Mouse (Mus musculus): Measurements from ENCODE around the gene Dio1. TPM values are rescaled to one million over a fixed set of nuclear protein-coding genes. Genes with fewer than 3 reads are reported as not detected.

The Dio1 gene
- polyA plus RNA-seq, 1 experiment from 2014 or later, result not detected

DNA sequence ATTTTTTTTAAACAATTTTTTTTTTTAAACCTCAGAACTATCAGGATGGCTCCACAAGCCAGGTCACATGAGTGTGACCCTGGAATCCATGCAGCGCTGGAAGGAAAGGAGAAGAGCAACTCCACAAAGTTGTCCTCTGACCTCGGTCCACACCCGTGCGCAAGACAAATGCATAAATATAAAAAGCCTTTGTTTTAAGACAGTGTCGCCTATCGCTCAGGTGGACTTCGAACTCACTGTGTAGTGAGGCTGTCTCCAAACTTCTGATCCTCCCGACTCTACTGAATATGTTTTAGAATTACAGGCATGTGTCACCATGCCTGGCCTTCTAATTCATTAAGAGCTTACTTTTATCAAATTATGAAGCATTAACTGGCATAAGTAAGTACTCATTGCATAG lies 21.6 kb upstream of the Dio1 start:
- H3K27me3 ChIP-seq (ENCODE audit: low read depth, poor library complexity, severe bottlenecking), result no peaks in the 10 kb centered on the region
- H3K36me3 ChIP-seq, result peaks cover 32% of the 10 kb centered on the region
- H3K4me3 ChIP-seq, result no peak overlapping the region
- H3K27ac ChIP-seq, result no peak overlapping the region
- no peaks in the 10 kb centered on the region for H3K9me3 ChIP-seq (replicated peaks)
- 96% methylated on average over 8 of the region's 8 CpGs for WGBS
- no peak for DNase-seq (ENCODE audit: low spot score)
- no peaks in the 10 kb centered on the region for H3K4me1 ChIP-seq

DNA sequence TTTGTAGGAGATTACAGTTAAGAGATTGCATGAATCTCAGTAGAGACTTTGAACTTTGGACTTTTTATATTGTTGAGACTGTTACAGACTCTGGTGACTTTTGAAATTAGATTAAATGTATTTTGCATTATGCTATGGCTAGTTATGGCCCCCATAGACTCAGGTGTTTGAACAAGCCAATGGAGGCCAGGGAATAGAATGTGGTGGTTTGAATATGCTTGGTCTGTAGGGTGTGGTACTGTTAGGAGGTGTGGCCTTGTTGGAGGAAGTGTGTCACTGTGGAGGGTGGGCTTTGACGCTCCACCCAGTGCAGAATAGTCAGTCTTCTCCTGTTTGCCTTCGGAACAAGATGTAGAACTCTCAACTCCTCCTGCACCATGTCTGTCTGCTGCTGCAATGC lies 16.1 kb upstream of the Dio1 start:
- H3K4me3 ChIP-seq, result no peak overlapping the region
- H3K27ac ChIP-seq, result no peak overlapping the region
- no peaks in the 10 kb centered on the region for H3K27me3 ChIP-seq (ENCODE audit: low read depth, poor library complexity, severe bottlenecking)
- peaks cover 73% of the 10 kb centered on the region for H3K36me3 ChIP-seq
- H3K9me3 ChIP-seq (replicated peaks), result no peaks in the 10 kb centered on the region
- WGBS, result 95% methylated on average over 2 of the region's 2 CpGs
- H3K4me1 ChIP-seq, result no peaks in the 10 kb centered on the region
- no peak for DNase-seq (ENCODE audit: low spot score)

DNA sequence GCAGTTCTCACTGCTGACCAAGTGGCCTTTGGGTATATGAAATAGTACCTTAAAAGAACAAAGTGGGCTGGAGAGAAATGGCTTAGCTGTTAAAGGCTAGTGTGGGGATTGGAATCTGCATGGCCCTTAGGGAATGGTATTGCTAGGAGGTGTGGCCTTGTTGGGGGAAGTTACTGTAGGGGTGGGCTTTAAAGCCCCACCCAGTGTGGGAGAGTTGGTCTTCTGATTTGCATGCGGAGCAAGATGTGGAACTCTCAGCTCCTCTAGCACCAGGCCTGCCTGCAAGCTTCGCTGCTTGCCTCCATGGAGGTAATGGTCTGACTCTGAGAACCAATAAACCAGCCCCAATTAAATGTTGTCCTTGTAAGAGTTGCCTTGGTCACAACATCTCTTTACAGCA lies 14.1 kb upstream of the Dio1 start:
- H3K27me3 ChIP-seq (ENCODE audit: low read depth, poor library complexity, severe bottlenecking), result no peaks in the 10 kb centered on the region
- no peak overlapping the region for H3K4me3 ChIP-seq
- H3K9me3 ChIP-seq (replicated peaks), result no peaks in the 10 kb centered on the region
- WGBS, result 69% methylated on average over 2 of the region's 2 CpGs
- H3K4me1 ChIP-seq, result no peaks in the 10 kb centered on the region
- H3K36me3 ChIP-seq, result peaks cover 69% of the 10 kb centered on the region
- DNase-seq (ENCODE audit: low spot score), result no peak
- no peak overlapping the region for H3K27ac ChIP-seq

DNA sequence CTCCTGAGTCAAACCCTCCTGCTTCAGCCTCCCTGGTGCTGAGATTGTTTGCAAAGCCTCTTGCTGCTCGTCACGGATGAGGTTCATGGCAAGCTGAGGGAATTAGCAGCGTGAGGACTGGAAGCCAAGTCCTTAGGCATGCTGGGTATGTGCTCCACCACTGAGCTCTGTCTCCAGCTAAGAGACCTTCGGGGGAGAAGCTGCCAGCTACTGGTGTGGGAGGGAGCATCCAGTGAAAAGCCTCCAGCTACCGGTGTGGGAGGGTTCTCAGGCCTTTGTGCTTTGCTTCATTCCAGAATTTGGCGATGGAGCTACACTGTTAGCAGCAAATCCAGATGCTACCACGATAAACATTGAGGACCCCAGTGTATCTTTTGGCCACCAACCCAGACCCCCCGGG lies 11.7 kb upstream of the Dio1 start:
- WGBS, result 85% methylated on average over 8 of the region's 8 CpGs
- Histone ChIP-seq H3K4me1 (peaks cover 13% of the 10 kb centered on the region), H3K4me3 (no peak overlapping the region), H3K9me3 (replicated peaks) (no peaks in the 10 kb centered on the region), H3K27me3 (ENCODE audit: low read depth, poor library complexity, severe bottlenecking) (no peaks in the 10 kb centered on the region), H3K36me3 (peaks cover 56% of the 10 kb centered on the region), H3K27ac (no peak overlapping the region)
- DNase-seq (ENCODE audit: low spot score), result no peak

DNA sequence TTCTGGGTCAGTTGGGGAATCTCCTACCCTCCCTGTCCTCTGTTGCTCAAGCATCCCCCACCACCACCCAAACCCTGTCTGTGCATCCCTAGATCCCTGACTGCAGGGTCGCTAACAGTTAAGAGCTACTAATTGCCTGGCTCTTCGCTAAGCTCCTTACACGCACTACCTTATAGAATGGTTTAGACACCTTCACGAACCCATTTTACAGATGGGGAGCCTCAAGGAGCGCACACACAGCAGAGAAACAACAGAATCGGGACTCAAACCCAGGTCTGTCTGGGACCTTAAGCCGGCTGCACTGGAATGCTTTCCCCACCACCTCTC lies 7.5 kb upstream of the Dio1 start:
- Histone ChIP-seq H3K4me1 (peaks cover 18% of the 10 kb centered on the region), H3K36me3 (peaks cover 19% of the 10 kb centered on the region), H3K27ac (peak overlapping the region; percentile 74), H3K4me3 (peak overlapping the region; percentile 71), H3K9me3 (replicated peaks) (no peaks in the 10 kb centered on the region), H3K27me3 (ENCODE audit: low read depth, poor library complexity, severe bottlenecking) (no peaks in the 10 kb centered on the region)
- WGBS, result 11% methylated on average over 7 of the region's 7 CpGs
- DNase-seq (ENCODE audit: low spot score), result no peak

DNA sequence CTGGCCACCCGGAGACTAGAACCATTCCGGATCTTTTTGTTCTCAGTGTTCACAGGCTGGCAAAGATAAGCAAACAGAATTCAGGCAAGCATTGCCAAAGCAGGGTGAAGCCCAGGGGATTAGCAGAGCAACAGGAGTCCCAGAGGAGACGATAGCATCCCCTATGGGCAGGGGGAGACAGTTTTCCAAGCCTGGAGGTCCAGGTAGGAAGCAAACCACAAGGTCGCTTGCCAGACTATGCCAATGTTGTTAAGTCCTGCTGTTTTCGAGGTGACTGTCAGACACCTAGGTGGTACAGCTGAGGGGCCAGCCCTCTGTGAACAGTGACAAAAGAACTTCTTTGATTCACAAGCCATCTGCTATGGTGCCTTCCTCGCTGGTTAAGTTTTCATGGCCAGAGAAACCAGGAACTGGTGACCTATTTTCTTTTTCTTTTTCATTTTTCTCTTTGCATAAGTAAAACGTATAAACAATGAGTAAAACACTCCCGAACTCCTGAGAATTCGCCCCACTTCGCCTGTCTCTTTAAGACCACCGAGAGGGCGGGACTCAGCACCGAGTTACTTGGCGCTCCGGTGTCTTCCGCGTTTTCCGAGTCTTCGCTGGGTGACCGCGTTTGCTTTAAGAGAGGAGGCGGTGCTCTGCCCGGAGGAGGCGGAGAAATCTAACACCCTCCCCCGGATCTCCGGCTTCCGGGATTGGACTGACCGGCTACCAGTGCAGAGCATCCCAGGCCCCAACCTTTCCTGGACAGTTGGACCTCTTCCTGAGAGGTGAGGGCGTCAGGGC lies 6.9 kb upstream of the Dio1 start, which contains the start of gene Yipf1:
Gene Yipf1, plus strand, starts transcription at position 674 of the 789 bp plus-strand sequence.
- Histone ChIP-seq H3K9me3 (replicated peaks) (no peaks in the 10 kb centered on the region), H3K27me3 (ENCODE audit: low read depth, poor library complexity, severe bottlenecking) (no peaks in the 10 kb centered on the region), H3K4me3 (peak within 1 kb of the TSS; percentile 71), H3K36me3 (peaks cover 14% of the 10 kb centered on the region), H3K4me1 (peaks cover 18% of the 10 kb centered on the region), H3K27ac (peak within 1 kb of the TSS; percentile 74)
- WGBS, result 2% methylated on average over 29 of the region's 29 CpGs
- DNase-seq (ENCODE audit: low spot score), result peak; percentile 86

DNA sequence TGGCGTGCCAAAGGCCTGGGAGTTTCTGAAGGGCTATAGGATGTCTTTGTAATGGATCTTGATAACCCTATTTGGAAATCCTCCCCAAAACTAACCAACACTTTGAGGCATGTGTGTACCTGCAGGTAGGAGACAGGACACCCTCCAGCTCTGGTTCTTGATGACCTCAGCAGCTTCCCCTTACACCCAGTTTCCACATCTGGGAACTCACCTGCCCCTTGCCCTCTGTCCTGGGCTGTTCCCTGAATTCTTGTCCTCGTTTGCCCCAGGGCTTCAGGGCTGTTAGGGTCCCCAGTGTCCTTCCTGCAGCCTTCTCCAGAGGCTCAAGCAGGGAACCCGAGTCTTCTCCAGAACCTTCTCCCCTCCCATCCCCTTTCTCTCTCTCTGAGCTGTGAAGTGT lies 3.4 kb downstream of the Dio1 start:
- Histone ChIP-seq H3K27ac (no peak overlapping the region), H3K27me3 (ENCODE audit: low read depth, poor library complexity, severe bottlenecking) (peaks cover 11% of the 10 kb centered on the region), H3K9me3 (replicated peaks) (no peaks in the 10 kb centered on the region), H3K4me1 (peaks cover 16% of the 10 kb centered on the region), H3K4me3 (no peak overlapping the region), H3K36me3 (no peaks in the 10 kb centered on the region)
- WGBS, result 75% methylated on average over 3 of the region's 3 CpGs
- no peak for DNase-seq (ENCODE audit: low spot score)

DNA sequence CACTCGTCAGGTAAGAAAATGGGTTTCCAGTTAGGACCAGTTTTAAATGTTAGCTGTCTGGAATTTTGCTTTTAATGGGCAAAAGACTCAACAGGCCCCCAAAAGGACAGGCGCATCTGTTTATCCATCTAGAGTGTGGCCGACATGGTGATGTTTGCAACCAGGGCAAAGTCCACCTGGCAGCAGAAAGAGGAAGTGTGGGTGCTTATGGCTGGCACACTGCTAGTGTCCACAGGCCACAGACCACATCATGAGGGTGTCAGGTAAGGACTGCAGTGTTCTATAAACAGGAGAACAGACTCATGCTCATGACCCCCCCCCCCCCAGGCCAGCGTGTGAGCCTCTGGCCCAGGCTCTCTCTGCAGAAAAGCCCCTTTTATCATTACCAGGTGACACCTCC lies 4.1 kb downstream of the Dio1 start:
- 71% methylated on average over 4 of the region's 4 CpGs for WGBS

DNA sequence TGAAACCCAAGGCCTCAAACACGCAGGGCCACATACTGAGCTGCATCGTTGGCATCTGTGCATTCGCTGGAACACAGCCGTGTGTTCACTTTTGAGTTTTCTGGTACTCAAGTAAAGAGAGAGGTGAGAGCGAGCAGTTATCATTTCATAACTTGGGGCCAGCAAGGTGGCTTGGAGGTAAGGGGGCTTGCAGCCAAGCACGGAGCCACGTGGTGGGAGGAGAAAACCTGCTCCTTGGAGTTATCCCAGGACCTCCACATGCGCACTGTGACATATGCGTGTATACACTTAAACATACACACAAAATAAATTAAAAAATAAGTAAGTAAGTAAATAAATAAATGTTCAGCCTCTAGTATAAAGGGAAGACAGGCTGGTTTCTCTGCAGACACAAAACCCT lies 4.7 kb downstream of the Dio1 start:
- Histone ChIP-seq H3K27me3 (ENCODE audit: low read depth, poor library complexity, severe bottlenecking) (peaks cover 11% of the 10 kb centered on the region), H3K9me3 (replicated peaks) (no peaks in the 10 kb centered on the region), H3K36me3 (no peaks in the 10 kb centered on the region), H3K27ac (no peak overlapping the region), H3K4me1 (peaks cover 16% of the 10 kb centered on the region), H3K4me3 (no peak overlapping the region)
- 92% methylated on average over 9 of the region's 9 CpGs for WGBS
- no peak for DNase-seq (ENCODE audit: low spot score)

More for the DNA sequence above, 4.1 kb downstream of the Dio1 start:
- no peaks in the 10 kb centered on the region for H3K9me3 ChIP-seq (replicated peaks)
- peaks cover 16% of the 10 kb centered on the region for H3K4me1 ChIP-seq
- no peak for DNase-seq (ENCODE audit: low spot score)
- H3K36me3 ChIP-seq, result no peaks in the 10 kb centered on the region
- no peak overlapping the region for H3K4me3 ChIP-seq
- no peak overlapping the region for H3K27ac ChIP-seq
- peaks cover 11% of the 10 kb centered on the region for H3K27me3 ChIP-seq (ENCODE audit: low read depth, poor library complexity, severe bottlenecking)

DNA sequence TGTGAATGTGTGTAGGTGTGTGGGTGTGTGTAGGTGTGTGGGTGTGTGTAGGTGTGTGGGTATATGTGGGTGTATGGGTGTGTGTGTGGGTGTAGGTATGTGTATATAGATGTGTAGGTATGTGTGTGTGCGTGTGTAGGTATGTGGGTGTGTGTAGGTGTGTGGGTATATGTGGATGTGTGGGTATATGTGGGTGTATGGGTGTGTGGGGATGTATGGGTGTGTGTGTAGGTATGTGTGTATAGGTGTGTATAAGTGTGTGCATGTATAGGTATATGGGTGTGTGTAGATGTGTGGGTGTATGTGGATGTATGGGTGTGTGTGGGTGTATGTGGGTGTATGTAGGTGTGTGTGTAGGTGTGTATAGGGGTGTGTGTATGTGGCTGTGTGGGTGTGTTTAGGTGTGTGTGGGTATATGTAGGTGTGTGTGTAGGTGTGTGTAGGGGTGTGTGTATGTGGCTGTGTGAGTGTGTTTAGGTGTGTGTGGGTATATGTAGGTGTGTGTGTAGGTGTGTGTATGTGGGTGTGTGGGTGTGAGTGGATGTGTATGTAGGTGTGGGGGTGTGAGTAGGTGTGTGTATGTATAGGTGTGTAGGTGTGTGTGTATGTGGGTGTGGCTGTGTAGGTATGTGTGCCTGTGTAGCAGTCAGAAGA lies 5.9 kb downstream of the Dio1 start:
- H3K4me3 ChIP-seq, result no peak overlapping the region
- WGBS, result 95% methylated on average over 1 of the region's 1 CpGs
- no peak overlapping the region for H3K27ac ChIP-seq
- peaks cover 11% of the 10 kb centered on the region; the same call in 1 of the 2 replicates for H3K4me1 ChIP-seq
- H3K27me3 ChIP-seq (ENCODE audit: low read depth, poor library complexity, severe bottlenecking), result 0 out of 2 replicates have a peak, but pooled peaks cover 3% of the 10 kb centered on the region
- no peak for DNase-seq (ENCODE audit: low spot score)
- H3K9me3 ChIP-seq (replicated peaks), result no peaks in the 10 kb centered on the region
- no peaks in the 10 kb centered on the region for H3K36me3 ChIP-seq

DNA sequence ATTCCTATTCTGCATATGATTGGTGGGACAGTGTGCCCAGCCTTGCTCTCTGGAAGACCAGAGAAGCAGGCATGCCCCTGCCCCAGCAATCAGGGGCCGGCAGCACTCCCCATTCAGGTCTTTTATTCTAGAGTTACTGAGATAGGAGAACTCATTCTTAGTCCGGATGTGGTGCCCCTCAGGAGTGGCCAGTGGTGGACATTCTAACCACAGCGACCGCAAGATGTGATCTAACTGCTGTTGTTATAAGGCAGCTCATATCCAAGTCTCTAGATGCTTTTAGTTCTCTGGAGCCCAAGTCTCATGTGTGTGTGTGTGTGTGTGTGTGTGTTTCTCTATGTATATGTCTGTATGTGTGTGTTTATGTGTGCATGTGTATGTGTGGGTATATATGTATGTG lies 6.6 kb downstream of the Dio1 start:
- Histone ChIP-seq H3K9me3 (replicated peaks) (no peaks in the 10 kb centered on the region), H3K27ac (no peak overlapping the region), H3K36me3 (no peaks in the 10 kb centered on the region), H3K27me3 (ENCODE audit: low read depth, poor library complexity, severe bottlenecking) (0 out of 2 replicates have a peak, but pooled peaks cover 3% of the 10 kb centered on the region), H3K4me3 (no peak overlapping the region), H3K4me1 (peaks cover 8% of the 10 kb centered on the region; the same call in 1 of the 2 replicates)
- WGBS, result 89% methylated on average over 4 of the region's 4 CpGs
- DNase-seq (ENCODE audit: low spot score), result no peak

DNA sequence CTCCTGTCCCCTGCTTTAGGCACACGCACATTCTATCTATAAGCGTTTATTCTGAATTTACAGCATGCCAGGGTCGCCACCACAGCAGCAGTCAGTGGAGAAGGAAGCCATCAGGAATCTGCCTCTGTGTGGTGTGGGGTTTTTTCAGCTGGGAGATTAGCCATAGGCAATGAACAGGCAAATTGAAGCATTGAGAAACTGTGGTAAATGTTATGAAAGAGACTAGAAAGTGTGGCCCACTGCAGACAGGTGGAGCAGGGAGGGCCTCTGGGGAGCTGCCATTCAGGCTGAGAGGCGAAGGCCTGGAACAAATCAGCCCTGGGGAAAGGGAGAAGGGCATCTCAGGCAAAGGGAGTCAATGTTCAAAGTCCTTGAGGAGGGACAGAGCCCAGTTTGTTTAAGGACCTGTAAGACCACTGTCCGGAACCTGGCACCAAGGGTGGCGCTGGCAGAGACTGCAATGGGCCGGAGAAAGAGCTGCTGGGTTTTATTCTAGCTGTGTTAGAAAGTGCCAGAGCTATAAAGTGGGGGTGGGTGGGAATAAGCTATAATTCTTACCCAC lies 7.1 kb downstream of the Dio1 start:
- no peaks in the 10 kb centered on the region for H3K36me3 ChIP-seq
- peaks cover 4% of the 10 kb centered on the region; the same call in 1 of the 2 replicates for H3K4me1 ChIP-seq
- 0 out of 2 replicates have a peak, but pooled peaks cover 3% of the 10 kb centered on the region for H3K27me3 ChIP-seq (ENCODE audit: low read depth, poor library complexity, severe bottlenecking)
- no peak overlapping the region for H3K27ac ChIP-seq
- 88% methylated on average over 7 of the region's 7 CpGs for WGBS
- no peak for DNase-seq (ENCODE audit: low spot score)
- no peak overlapping the region for H3K4me3 ChIP-seq
- H3K9me3 ChIP-seq (replicated peaks), result no peaks in the 10 kb centered on the region

DNA sequence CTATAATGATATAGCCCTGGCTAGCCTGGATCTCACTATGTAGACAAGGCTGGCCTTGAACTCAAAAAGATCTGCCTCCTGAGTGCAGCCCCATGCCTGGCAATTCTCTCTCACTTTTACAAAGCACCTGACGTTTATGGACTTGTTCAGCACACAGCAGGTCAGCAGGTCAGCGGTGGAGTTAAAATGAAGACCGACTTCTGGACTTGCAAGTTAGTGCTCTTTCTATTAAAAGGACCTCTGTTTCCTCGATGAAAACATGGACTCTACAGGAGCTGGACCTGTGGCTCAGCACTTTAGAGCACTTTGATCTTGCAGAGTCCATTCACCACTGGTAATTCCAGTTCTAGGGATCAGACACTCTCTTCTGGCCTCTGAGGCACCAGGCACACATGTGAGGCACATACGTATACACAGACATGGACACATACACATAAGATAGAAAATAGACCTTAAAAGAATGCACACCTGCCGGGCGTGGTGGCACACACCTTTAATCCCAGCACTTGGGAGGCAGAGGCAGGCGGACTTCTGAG lies 8.8 kb downstream of the Dio1 start:
- Histone ChIP-seq H3K27ac (no peak overlapping the region), H3K27me3 (ENCODE audit: low read depth, poor library complexity, severe bottlenecking) (no peaks in the 10 kb centered on the region), H3K9me3 (replicated peaks) (no peaks in the 10 kb centered on the region), H3K4me3 (no peak overlapping the region), H3K36me3 (no peaks in the 10 kb centered on the region), H3K4me1 (peaks cover 4% of the 10 kb centered on the region; the same call in 1 of the 2 replicates)
- DNase-seq (ENCODE audit: low spot score), result no peak
- WGBS, result 79% methylated on average over 8 of the region's 8 CpGs

All from limb, embryonic 10.5 days (tissue).